Mouse (Mus musculus) left cerebral cortex, postnatal 4 days (tissue): ENCODE data around the gene Nxpe4. TPM values are rescaled to one million over a fixed set of nuclear protein-coding genes. Genes with fewer than 3 reads are reported as not detected.
"Not testable (repeated sequence)": the region's sequence is repeated elsewhere in the genome, so short reads cannot be mapped to it uniquely, and the experiment has no call there.

Source experiments
- DNase-seq: peaks from one replicate; pipeline ENCODE4 v3.0.0-alpha.2; 2022
- intact Hi-C: fragments of 180-260 bp; cut with DNase I; formaldehyde crosslinking; loops from one replicate; pipeline ENCODE4 v1.15.1; 2025
- total RNA-seq, 2 experiments: library from RNA; stranded (reverse); gene quantifications; 2 replicates each; pipeline ENCODE4 v1.2.3; 2021

Gene Nxpe4
- total RNA-seq, 2 experiments from 2014 or later = 10.4 to 10.8 TPM

DNA sequence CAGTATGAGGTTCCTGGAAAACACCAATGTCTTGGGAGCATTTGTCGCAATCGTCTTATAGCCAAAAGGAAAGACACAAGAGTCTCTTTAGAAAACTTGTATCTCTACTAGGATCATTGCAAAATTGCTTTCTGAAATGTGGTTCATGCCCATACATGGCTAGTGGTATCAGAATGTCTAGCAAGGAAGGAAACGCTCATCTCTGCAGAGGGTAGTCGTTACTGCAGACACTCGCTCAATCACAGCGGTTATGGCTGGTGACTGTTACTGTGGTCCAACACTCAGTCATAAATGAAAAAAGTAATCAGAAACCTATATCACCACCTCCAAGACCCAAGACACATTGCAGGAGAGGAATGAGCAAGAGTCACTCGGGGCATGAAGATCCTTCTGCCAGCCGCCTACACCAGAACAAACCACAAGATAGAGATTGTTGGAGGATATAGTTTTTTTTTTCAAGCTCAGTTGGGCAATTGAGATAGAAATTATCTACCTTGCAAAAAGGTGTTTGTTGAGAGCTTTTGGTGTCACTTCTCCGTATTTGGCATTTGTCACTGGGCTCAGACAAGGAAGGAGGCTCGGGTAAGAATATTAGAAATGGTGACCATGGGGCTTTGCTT, 241.9 kb downstream of the Nxpe4 start:
- no peak for DNase-seq
- intact Hi-C loops = no loop called here

GRCm38 (mm10) chr9:48404687-48405086, 242.9 kb downstream of the Nxpe4 start:
- intact Hi-C loops = no loop called here

DNA sequence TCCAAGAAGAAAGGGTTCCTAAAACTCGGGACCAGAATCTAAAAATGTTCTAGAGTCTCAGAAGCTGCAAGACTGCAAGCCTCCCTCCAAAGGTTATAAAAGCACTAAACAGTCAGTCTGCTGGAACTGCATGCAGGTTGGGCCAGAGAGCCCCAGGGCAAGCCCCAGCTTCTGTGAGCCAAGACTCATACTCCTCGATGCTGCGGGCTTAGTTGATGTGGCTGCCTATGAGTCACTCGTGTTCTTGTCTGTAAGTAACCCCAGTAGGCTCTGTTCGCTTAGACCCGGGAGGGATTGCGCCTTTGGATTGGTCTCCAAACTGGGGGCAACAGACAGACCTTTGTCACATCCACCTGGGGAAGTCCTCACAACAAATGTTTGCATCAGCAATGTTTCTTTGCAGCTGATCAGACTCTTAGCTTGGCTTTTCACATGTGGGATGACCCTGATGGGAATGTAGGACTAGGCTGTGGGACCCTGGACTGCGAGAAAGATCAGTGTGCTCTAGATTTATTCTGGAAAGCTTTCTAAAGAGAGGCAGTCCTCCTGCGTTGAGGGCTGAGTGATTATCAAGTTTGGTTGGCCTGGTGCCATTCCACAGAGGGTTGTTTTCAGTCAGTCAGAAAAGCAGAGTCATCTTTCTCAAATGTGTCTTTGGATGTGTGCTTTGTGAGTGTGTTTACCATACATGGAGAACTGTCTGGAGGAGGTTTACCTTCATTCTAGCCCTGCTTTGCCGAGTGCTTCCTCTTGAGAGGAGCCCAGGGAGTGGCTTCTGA, 245.9 kb downstream of the Nxpe4 start:
- no peak for DNase-seq
- intact Hi-C loops = no loop called here

More at GRCm38 (mm10) chr9:48404687-48405086, 242.9 kb downstream of the Nxpe4 start:
- no peak for DNase-seq

- no peak for DNase-seq
- intact Hi-C loops = no loop called here
Observed at GRCm38 (mm10) chr9:48410217-48411035, 248.6 kb downstream of the Nxpe4 start.

GRCm38 (mm10) chr9:48413591-48413990, 251.8 kb downstream of the Nxpe4 start:
- DNase-seq = no peak
- intact Hi-C loops = no loop called here

DNA sequence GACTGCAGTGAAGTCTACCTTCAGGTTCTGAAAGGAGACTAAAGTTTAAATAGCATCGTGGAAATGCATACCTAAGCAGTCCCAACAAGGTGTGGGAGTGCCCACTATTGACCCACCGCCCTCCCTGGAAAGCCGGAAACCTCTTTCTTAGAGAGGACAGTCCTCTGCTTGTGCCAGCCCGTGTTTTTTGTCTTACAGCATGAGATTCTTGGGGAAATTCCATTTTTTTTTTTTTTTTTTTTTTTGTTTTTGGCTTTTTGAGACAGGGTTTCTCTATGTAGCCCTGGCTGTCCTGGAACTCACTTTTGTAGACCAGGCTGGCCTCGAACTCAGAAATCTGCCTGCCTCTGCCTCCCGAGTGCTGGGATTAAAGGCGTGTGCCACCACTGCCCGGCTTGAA, 255.5 kb downstream of the Nxpe4 start:
- DNase-seq, intact Hi-C loops: not testable (repeated sequence)

DNA sequence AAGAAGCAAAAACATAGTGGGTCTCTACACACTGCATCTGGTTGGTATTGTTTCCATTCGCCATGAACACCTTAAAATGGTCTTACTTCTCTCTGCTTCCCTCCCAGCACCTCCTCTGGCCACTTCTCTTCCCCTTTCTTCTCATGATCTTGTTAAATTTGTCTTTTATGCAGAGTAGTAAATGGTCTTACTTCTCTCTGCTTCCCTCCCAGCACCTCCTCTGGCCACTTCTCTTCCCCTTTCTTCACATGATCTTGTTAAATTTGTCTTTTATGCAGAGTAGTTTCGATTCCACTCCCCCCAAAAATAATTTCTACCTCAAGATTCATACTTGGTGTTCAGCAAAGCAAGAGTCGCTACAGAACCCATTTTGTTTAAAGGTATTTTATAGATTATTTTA, 256.2 kb downstream of the Nxpe4 start:
- intact Hi-C loops = no loop called here
- DNase-seq = no peak

DNA sequence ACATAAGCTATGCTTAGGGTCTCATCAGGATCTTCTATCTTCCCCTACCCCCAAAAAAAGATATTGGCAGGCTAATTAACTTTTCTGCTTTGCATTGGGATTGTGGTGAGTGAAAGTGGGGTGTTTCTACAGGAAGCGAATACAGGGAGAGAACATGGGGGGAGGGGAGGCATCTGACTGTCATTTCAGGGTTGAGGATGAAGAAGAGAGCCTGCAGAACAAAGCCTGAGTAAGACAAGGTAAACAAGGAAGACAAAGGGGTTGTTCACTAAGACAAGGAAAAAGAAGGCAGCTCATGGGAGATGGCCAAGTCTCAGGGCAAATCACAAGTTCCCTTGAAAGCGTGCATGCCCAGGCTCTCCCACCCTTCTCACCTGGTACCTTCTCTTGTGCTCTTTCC, 256.6 kb downstream of the Nxpe4 start:
- no peak for DNase-seq
- intact Hi-C loops = no loop called here

- DNase-seq = no peak
- intact Hi-C loops = no loop called here
Observed at GRCm38 (mm10) chr9:48418829-48419228, 257.0 kb downstream of the Nxpe4 start.

GRCm38 (mm10) chr9:48420437-48420836, 258.6 kb downstream of the Nxpe4 start:
- intact Hi-C loops = no loop called here
- DNase-seq = no peak

DNA sequence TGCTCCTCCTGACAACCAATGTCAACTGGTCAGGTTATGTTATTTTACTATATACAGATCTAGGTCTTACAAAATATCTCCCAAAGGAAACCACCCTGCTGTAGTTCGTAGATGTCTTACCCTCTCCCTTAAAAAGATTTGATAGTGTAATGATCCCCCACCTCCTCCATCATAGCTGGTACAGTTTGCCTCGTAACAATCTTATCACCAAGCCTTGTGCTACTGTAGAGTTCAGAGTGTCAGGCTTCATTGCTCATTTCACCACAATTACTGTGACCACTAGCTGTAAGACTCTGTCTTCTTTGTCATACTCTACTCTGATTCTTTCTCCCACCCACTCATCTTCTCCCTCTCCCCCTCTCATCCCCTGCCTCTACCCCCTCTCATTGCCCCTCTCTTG, 259.2 kb downstream of the Nxpe4 start:
- intact Hi-C loops = no loop called here
- no peak for DNase-seq

DNA sequence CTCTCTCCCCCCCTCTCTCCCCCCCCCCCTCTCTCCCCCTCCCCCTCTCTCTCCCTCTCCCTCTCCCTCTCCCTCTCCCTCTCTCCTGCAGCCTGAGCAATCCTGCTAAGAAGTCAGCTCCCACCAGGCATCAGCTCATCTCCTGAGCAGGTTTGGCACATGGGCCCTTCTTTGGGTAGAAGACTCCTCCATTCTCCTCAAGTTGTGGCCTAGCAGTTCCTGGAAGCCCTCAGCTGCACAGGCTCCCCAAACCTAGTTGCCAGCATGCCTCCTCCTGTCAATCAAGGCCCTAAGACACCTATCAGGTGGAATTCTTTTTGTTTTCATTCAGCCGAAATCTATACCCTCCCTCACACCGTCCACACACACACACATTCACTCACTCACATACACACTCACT, 259.7 kb downstream of the Nxpe4 start:
- intact Hi-C loops = no loop called here

GRCm38 (mm10) chr9:48422382-48422781, 260.6 kb downstream of the Nxpe4 start:
- intact Hi-C loops = no loop called here

More for the DNA sequence above, 259.7 kb downstream of the Nxpe4 start:
- DNase-seq = no peak

DNA sequence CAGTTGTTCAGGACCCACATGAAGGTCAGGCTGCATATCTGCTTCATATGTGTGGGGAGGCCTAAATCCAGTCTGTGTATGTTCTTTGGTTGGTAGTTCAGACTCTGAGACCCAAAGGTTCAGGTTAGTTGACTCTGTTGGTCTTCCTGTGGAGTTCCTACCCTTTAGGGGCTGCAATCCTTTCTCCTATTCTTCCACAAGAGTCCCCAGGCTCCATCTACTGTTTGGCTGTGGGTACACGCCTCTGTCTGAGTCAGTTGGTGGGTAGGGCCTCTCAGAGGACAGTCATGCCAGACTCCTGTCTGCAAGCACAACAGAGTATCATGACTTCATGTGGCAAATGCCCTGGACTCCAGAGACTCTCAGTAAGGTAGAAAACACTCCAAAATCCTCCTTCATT, 261.4 kb downstream of the Nxpe4 start:
- intact Hi-C loops = no loop called here
- no peak for DNase-seq

More at GRCm38 (mm10) chr9:48422382-48422781, 260.6 kb downstream of the Nxpe4 start:
- no peak for DNase-seq

DNA sequence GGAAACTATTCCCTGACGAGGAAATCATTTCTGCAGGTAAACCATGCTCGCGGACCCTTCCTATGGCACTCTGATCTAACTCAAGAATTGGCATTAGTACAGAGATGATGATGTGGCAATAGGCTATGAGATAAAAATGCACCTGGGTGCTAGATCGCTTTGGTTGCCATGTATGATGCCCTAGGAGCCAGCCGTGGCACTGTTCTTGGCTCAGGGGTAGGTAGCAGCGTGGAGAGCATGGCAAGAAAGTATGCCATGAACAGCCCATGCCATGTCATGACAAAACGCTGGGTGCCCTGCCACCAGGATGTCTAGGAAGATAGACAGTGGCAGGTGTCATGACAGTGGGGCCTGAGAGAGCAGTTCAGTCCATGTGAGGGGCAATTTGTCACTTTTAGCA, 265.4 kb downstream of the Nxpe4 start:
- no peak for DNase-seq
- intact Hi-C loops = no loop called here

- intact Hi-C loops = no loop called here
- no peak for DNase-seq
Observed at GRCm38 (mm10) chr9:48432449-48432848, 270.6 kb downstream of the Nxpe4 start.

GRCm38 (mm10) chr9:48443873-48444272, 282.1 kb downstream of the Nxpe4 start:
- intact Hi-C loops = no loop called here
- DNase-seq = no peak

DNA sequence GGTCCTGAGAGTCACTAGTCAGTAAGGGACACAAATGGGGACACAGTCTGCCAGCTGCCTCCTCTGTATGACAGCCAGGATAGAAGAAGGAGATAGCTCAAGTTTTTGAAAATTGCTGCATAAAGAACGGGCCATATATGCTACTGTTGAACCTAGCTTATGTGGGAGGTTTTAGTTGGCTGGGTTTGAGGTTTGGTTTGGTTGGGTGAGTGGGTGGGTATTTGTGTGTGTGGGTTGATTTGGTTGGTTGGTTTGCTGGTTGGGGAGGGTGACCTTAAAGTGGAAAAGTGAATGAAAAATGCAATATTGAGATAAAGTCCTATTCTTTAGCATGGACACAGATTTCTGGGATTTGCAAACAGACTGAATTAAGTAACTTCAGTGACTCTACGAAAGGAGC, 283.0 kb downstream of the Nxpe4 start:
- intact Hi-C loops = no loop called here
- no peak for DNase-seq

- peak; percentile 13 for DNase-seq
- intact Hi-C loops = no loop called here
Observed at GRCm38 (mm10) chr9:48447783-48448209, 286.0 kb downstream of the Nxpe4 start.
